Comparison of ENCODE assay signal across 17 mouse cellular contexts in the genomic region with DNA sequence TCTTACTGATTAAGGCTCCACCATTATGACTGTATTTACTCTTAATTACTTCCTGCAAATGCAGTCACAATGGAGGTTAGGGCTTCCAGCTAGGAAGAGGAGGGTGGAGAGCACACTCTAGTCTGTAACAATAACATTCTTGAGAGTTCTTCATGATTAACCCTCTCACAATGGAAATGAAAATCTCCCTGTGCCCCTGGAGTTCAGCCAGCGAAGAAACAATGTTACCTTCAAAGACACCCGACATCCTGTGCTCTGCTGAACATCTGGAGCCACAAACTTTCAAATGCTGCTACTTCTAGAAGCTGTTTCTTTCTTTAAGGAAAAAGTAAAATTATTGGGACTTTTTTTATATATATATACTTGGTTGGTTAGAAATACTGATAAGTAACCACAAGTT.
"Had no signal": no experiment of that assay in that cellular context is flagged by ENCODE, and none has a peak within 500 bp of the region (broad histone marks: within the 10 kb centered on the region; RNA-seq: fewer than 3 reads in every experiment).

No protein-coding gene starts in this region.

- DNase-seq: kidney, adult 2 months; kidney, postnatal 10 days; left cerebral cortex, postnatal 4 days; liver, postnatal 0 days; thymus, adult 18-20 months; thymus, postnatal 4 days had no signal

- H3K4me1 ChIP-seq: limb, embryonic 12.5 days; limb, embryonic 15.5 days; megakaryocyte, embryonic 14.5 days; midbrain, embryonic 13.5 days had no signal

- H3K4me3 ChIP-seq: limb, embryonic 12.5 days; limb, embryonic 15.5 days; megakaryocyte, embryonic 14.5 days; midbrain, embryonic 10.5 days; midbrain, embryonic 13.5 days; myocyte had no signal

- ATAC-seq: inflammation-experienced regulatory T-cells, adult 6 months; intestine, postnatal 0 days; liver, postnatal 0 days; midbrain, embryonic 13.5 days; midbrain, embryonic 16.5 days had no signal

- H3K27ac ChIP-seq: limb, embryonic 12.5 days; limb, embryonic 15.5 days; liver, embryonic 14.5 days; midbrain, embryonic 10.5 days; midbrain, embryonic 13.5 days had no signal

- H3K36me3 ChIP-seq: limb, embryonic 12.5 days; limb, embryonic 15.5 days; midbrain, embryonic 10.5 days; midbrain, embryonic 13.5 days had no signal

- H3K27me3 ChIP-seq: limb, embryonic 12.5 days; limb, embryonic 15.5 days; megakaryocyte, embryonic 14.5 days; midbrain, embryonic 13.5 days had no signal

- H3K4me2 ChIP-seq: limb, embryonic 12.5 days; limb, embryonic 15.5 days; liver, embryonic 11.5 days; midbrain, embryonic 13.5 days had no signal

- H3K9me3 ChIP-seq: limb, embryonic 12.5 days; limb, embryonic 15.5 days; midbrain, embryonic 13.5 days had no signal

- H3K9ac ChIP-seq: limb, embryonic 12.5 days; limb, embryonic 15.5 days; liver, embryonic 14.5 days; liver, postnatal 0 days; midbrain, embryonic 13.5 days had no signal
